Mouse (Mus musculus) heart, embryonic 12.5 days (tissue): ENCODE measurements around the gene Arl15. TPM values are rescaled to one million over a fixed set of nuclear protein-coding genes. Genes with fewer than 3 reads are reported as not detected.

ENCODE experiments used
- ATAC-seq: fragments of 200-750 bp; cut with Nextera tagmentation; 2 replicates; pipeline ENCODE4 v1.8.0; 2017; ENCODE audit warnings: moderate TSS enrichment, moderate library complexity; ENCODE audit not compliant: insufficient number of reproducible peaks, low FRiP score
- H3K27ac ChIP-seq: fragments of 300-500 bp; sonication (generic); 2 replicates; pipeline ENCODE4 v1.5.1; 2016; ENCODE audit warnings: mild to moderate bottlenecking, moderate library complexity; ENCODE audit not compliant: poor library complexity, severe bottlenecking
- H3K27me3 ChIP-seq: fragments of 300-500 bp; sonication (generic); replicated peaks from 2 replicates; pipeline ENCODE4 v1.6.1; 2016; ENCODE audit warnings: mild to moderate bottlenecking, moderate library complexity
- H3K36me3 ChIP-seq: fragments of 300-500 bp; sonication (generic); 2 replicates; pipeline ENCODE4 v1.6.1; 2016; ENCODE audit warnings: mild to moderate bottlenecking, moderate library complexity
- H3K4me1 ChIP-seq: fragments of 300-500 bp; sonication (generic); replicated peaks from 2 replicates; pipeline ENCODE4 v1.6.1; 2016; ENCODE audit warnings: mild to moderate bottlenecking
- H3K4me2 ChIP-seq: fragments of 300-500 bp; sonication (generic); 2 replicates; pipeline ENCODE4 v1.6.1; 2016; ENCODE audit warnings: mild to moderate bottlenecking, moderate library complexity
- H3K4me3 ChIP-seq: fragments of 300-500 bp; sonication (generic); 2 replicates; pipeline ENCODE4 v1.5.1; 2016; ENCODE audit warnings: mild to moderate bottlenecking
- H3K9ac ChIP-seq: fragments of 300-500 bp; sonication (generic); 2 replicates; pipeline ENCODE4 v1.6.1; 2016; ENCODE audit warnings: mild to moderate bottlenecking, moderate library complexity
- H3K9me3 ChIP-seq: fragments of 300-500 bp; sonication (generic); replicated peaks from 2 replicates; pipeline ENCODE4 v1.6.1; 2016; ENCODE audit warnings: mild to moderate bottlenecking, moderate library complexity
- WGBS: fragments of 180-500 bp; shearing (Covaris S2); methylation state at CpG from one replicate; pipeline ENCODE4 v1.1.7; 2016; 5-methylcytosine and 5-hydroxymethylcytosine counted together
- polyA plus RNA-seq: library from polyadenylated mRNA; unstranded; fragments of >200 nt; fragmentation: Nextera tagmentation; extraction: Ambion mirVana; gene quantifications from 2 replicates; pipeline ENCODE4 v1.2.1, GENCODE M21; 2016

The Arl15 gene
- polyA plus RNA-seq, 1 experiment from 2014 or later: 7.7 TPM

- 0 out of 2 replicates have a peak, but pooled peaks cover 3% of the 10 kb centered on the region for H3K9me3 ChIP-seq
- 70% methylated on average over 2 of the region's 2 CpGs for WGBS
- no peak overlapping the region for H3K4me2 ChIP-seq
- no peaks in the 10 kb centered on the region for H3K36me3 ChIP-seq
- no peak overlapping the region for H3K9ac ChIP-seq
- H3K4me1 ChIP-seq: peaks cover 11% of the 10 kb centered on the region; the same call in 1 of the 2 replicates
- no peaks in the 10 kb centered on the region for H3K27me3 ChIP-seq
- H3K27ac ChIP-seq: no peak overlapping the region
- ATAC-seq: no peak
- H3K4me3 ChIP-seq: no peak overlapping the region
These were observed 34.8 kb downstream of the Arl15 start for GRCm38 (mm10) chr13:113829079-113829478.

GRCm38 (mm10) chr13:113830805-113831204, 36.5 kb downstream of the Arl15 start:
- no peak overlapping the region for H3K4me2 ChIP-seq
- H3K27ac ChIP-seq: no peak overlapping the region
- no peak overlapping the region for H3K4me3 ChIP-seq
- H3K9ac ChIP-seq: no peak overlapping the region
- H3K9me3 ChIP-seq: 0 out of 2 replicates have a peak, but pooled peaks cover 3% of the 10 kb centered on the region
- 88% methylated on average over 3 of the region's 3 CpGs for WGBS
- no peak for ATAC-seq
- H3K36me3 ChIP-seq: no peaks in the 10 kb centered on the region
- H3K4me1 ChIP-seq: peaks cover 11% of the 10 kb centered on the region; the same call in 1 of the 2 replicates
- no peaks in the 10 kb centered on the region for H3K27me3 ChIP-seq

GRCm38 (mm10) chr13:113832947-113833346, 38.6 kb downstream of the Arl15 start:
- WGBS: 83% methylated on average over 6 of the region's 6 CpGs
- Histone ChIP-seq H3K27ac (no peak overlapping the region), H3K4me3 (no peak overlapping the region), H3K9ac (no peak overlapping the region), H3K9me3 (0 out of 2 replicates have a peak, but pooled peaks cover 3% of the 10 kb centered on the region), H3K27me3 (no peaks in the 10 kb centered on the region), H3K36me3 (no peaks in the 10 kb centered on the region), H3K4me1 (peaks cover 11% of the 10 kb centered on the region; the same call in 1 of the 2 replicates), H3K4me2 (no peak overlapping the region)
- ATAC-seq: no peak

GRCm38 (mm10) chr13:113835921-113836320, 41.6 kb downstream of the Arl15 start:
- no peak overlapping the region for H3K27ac ChIP-seq

GRCm38 (mm10) chr13:113838601-113839576, 44.6 kb downstream of the Arl15 start:
- no peaks in the 10 kb centered on the region for H3K27me3 ChIP-seq
- no peak overlapping the region for H3K4me2 ChIP-seq
- H3K4me3 ChIP-seq: no peak overlapping the region
- H3K9ac ChIP-seq: no peak overlapping the region
- H3K27ac ChIP-seq: no peak overlapping the region
- H3K4me1 ChIP-seq: peaks cover 6% of the 10 kb centered on the region
- ATAC-seq: no peak
- H3K9me3 ChIP-seq: no peaks in the 10 kb centered on the region; the same call in 1 of the 2 replicates
- H3K36me3 ChIP-seq: peaks cover 9% of the 10 kb centered on the region; the same call in 1 of the 2 replicates
- WGBS: 93% methylated on average over 16 of the region's 16 CpGs

More at GRCm38 (mm10) chr13:113835921-113836320, 41.6 kb downstream of the Arl15 start:
- no peak overlapping the region for H3K9ac ChIP-seq
- no peaks in the 10 kb centered on the region for H3K27me3 ChIP-seq
- peaks cover 5% of the 10 kb centered on the region; the same call in 1 of the 2 replicates for H3K4me1 ChIP-seq
- H3K36me3 ChIP-seq: peaks cover 9% of the 10 kb centered on the region; the same call in 1 of the 2 replicates
- WGBS: 86% methylated on average over 6 of the region's 6 CpGs
- no peak for ATAC-seq
- peaks cover 3% of the 10 kb centered on the region; the same call in 1 of the 2 replicates for H3K9me3 ChIP-seq
- H3K4me3 ChIP-seq: no peak overlapping the region
- no peak overlapping the region for H3K4me2 ChIP-seq

- WGBS: 76% methylated on average over 6 of the region's 6 CpGs
- no peaks in the 10 kb centered on the region for H3K27me3 ChIP-seq
- H3K4me3 ChIP-seq: no peak overlapping the region
- H3K9me3 ChIP-seq: no peaks in the 10 kb centered on the region; the same call in 1 of the 2 replicates
- H3K9ac ChIP-seq: no peak overlapping the region
- no peak overlapping the region for H3K4me2 ChIP-seq
- H3K27ac ChIP-seq: no peak overlapping the region
- peaks cover 9% of the 10 kb centered on the region; the same call in 1 of the 2 replicates for H3K36me3 ChIP-seq
- ATAC-seq: no peak
- H3K4me1 ChIP-seq: peaks cover 20% of the 10 kb centered on the region
These were observed 46.1 kb downstream of the Arl15 start for GRCm38 (mm10) chr13:113840421-113840820.

GRCm38 (mm10) chr13:113842411-113843309, 48.4 kb downstream of the Arl15 start:
- WGBS: 81% methylated on average over 14 of the region's 14 CpGs
- peaks cover 9% of the 10 kb centered on the region; the same call in 1 of the 2 replicates for H3K36me3 ChIP-seq
- no peak overlapping the region for H3K27ac ChIP-seq
- ATAC-seq: no peak
- H3K4me2 ChIP-seq: no peak overlapping the region
- H3K4me3 ChIP-seq: no peak overlapping the region
- H3K27me3 ChIP-seq: no peaks in the 10 kb centered on the region
- no peak overlapping the region for H3K9ac ChIP-seq
- H3K4me1 ChIP-seq: peaks cover 23% of the 10 kb centered on the region
- no peaks in the 10 kb centered on the region; the same call in 1 of the 2 replicates for H3K9me3 ChIP-seq

- 0 out of 2 replicates have a peak, but pooled peaks have one; percentile 9 for ATAC-seq
- Histone ChIP-seq H3K9ac (no peak overlapping the region), H3K4me2 (no peak overlapping the region), H3K27me3 (no peaks in the 10 kb centered on the region), H3K27ac (no peak overlapping the region), H3K4me1 (peaks cover 23% of the 10 kb centered on the region), H3K36me3 (peaks cover 9% of the 10 kb centered on the region; the same call in 1 of the 2 replicates), H3K4me3 (no peak overlapping the region), H3K9me3 (no peaks in the 10 kb centered on the region; the same call in 1 of the 2 replicates)
- WGBS: 54% methylated on average over 3 of the region's 3 CpGs
These were observed 49.0 kb downstream of the Arl15 start for GRCm38 (mm10) chr13:113843310-113843649.

GRCm38 (mm10) chr13:113843901-113844300, 49.6 kb downstream of the Arl15 start:
- peaks cover 23% of the 10 kb centered on the region for H3K4me1 ChIP-seq
- no peaks in the 10 kb centered on the region; the same call in 1 of the 2 replicates for H3K9me3 ChIP-seq
- H3K36me3 ChIP-seq: peaks cover 8% of the 10 kb centered on the region; the same call in 1 of the 2 replicates
- no peak overlapping the region for H3K4me3 ChIP-seq
- no peak overlapping the region for H3K9ac ChIP-seq
- no peaks in the 10 kb centered on the region for H3K27me3 ChIP-seq
- no peak for ATAC-seq
- WGBS: 94% methylated on average over 8 of the region's 8 CpGs
- H3K27ac ChIP-seq: no peak overlapping the region
- no peak overlapping the region for H3K4me2 ChIP-seq

GRCm38 (mm10) chr13:113844717-113845116, 50.4 kb downstream of the Arl15 start:
- Histone ChIP-seq H3K4me2 (no peak overlapping the region), H3K27me3 (no peaks in the 10 kb centered on the region), H3K9me3 (no peaks in the 10 kb centered on the region), H3K4me1 (peaks cover 23% of the 10 kb centered on the region), H3K4me3 (no peak overlapping the region), H3K9ac (no peak overlapping the region), H3K36me3 (peaks cover 5% of the 10 kb centered on the region; the same call in 1 of the 2 replicates), H3K27ac (no peak overlapping the region)
- ATAC-seq: no peak
- WGBS: 77% methylated on average over 4 of the region's 4 CpGs
